Mouse (Mus musculus) lung, embryonic 16.5 days (tissue): ENCODE measurements around the gene Setd1a. TPM values are rescaled to one million over a fixed set of nuclear protein-coding genes. Genes with fewer than 3 reads are reported as not detected.
A peak's percentile ranks its signal among the peaks of the same experiment; 100 is the strongest.

ENCODE experiments used
- ATAC-seq: fragments of 200-750 bp; cut with Nextera tagmentation; 2 replicates; pipeline ENCODE4 v1.8.0; 2017; ENCODE audit warnings: low read depth, mild to moderate bottlenecking, moderate library complexity
- H3K27ac ChIP-seq: fragments of 300-500 bp; sonication (generic); 2 replicates; pipeline ENCODE4 v1.5.1; 2014; ENCODE audit warnings: mild to moderate bottlenecking, control low read depth, low read length
- H3K27me3 ChIP-seq: fragments of 300-500 bp; sonication (generic); 2 replicates; pipeline ENCODE4 v1.6.1; 2014; ENCODE audit warnings: low read depth, low read length, mixed read lengths; ENCODE audit not compliant: control insufficient read depth, insufficient read depth
- H3K36me3 ChIP-seq: fragments of 300-500 bp; sonication (generic); 2 replicates; pipeline ENCODE4 v1.6.1; 2014; ENCODE audit warnings: low read length; ENCODE audit not compliant: control insufficient read depth, insufficient read depth
- H3K4me1 ChIP-seq: fragments of 300-500 bp; sonication (generic); replicated peaks from 2 replicates; pipeline ENCODE4 v1.6.1; 2014; ENCODE audit warnings: low read length, mixed read lengths; ENCODE audit not compliant: control insufficient read depth, insufficient read depth
- H3K4me2 ChIP-seq: fragments of 300-500 bp; sonication (generic); 2 replicates; pipeline ENCODE4 v1.6.1; 2014; ENCODE audit warnings: low read depth, low read length, control low read depth
- H3K4me3 ChIP-seq: fragments of 300-500 bp; sonication (generic); 2 replicates; pipeline ENCODE4 v1.5.1; 2014; ENCODE audit warnings: mild to moderate bottlenecking, low read length, control low read depth
- H3K9ac ChIP-seq: fragments of 300-500 bp; sonication (generic); 2 replicates; pipeline ENCODE4 v1.6.1; 2014; ENCODE audit warnings: low read length, control low read depth
- H3K9me3 ChIP-seq: fragments of 300-500 bp; sonication (generic); 2 replicates; pipeline ENCODE4 v1.6.1; 2016; ENCODE audit warnings: low read length; ENCODE audit not compliant: control insufficient read depth
- WGBS: fragments of 180-500 bp; shearing (Covaris S2); extraction: QIAGEN DNeasy Blood & Tissue Kit; methylation state at CpG from one replicate; pipeline ENCODE4 v1.1.7; 2014; 5-methylcytosine and 5-hydroxymethylcytosine counted together
- polyA plus RNA-seq: library from polyadenylated mRNA; unstranded; fragments of >200 nt; fragmentation: Nextera tagmentation; extraction: Ambion mirVana; gene quantifications from 2 replicates; pipeline ENCODE4 v1.2.1, GENCODE M21; 2015

Gene Setd1a
- polyA plus RNA-seq, 1 experiment from 2014 or later: 18.1 TPM

DNA sequence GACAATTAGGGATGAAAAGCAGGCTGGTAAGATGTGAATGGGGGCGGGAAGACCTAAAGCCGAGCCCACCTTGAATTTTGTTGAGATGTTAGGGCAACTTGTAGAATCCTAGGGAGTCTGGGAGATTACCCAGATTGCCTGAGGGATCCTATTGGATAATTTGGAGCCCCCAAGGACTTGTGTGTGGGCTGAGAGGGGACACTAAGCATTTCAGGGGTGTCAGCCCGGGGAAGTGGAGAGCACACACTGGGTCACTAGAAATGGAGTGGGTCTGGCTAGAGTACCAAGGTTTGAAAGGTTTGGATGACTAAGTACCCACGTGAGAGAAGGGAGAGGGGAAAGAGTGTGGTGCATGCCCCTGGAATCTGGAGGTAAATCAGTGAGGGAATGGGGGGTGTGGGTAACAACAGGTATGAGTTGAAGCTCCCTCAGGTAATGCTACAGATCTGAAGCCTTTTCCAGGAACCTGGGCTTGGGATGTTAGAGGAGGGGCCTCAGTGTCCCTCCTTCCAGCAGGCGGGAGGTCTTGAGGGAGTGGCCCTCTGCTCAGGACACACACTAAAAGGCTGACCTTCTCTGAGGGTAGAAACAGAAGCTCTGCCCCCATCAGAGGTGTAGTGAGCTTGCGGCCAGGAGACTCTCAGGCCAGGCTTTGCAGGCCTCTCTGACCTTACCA is 28.8 kb upstream of the Setd1a start:
- Histone ChIP-seq H3K9me3 (no peaks in the 10 kb centered on the region), H3K4me1 (peaks cover 17% of the 10 kb centered on the region), H3K27ac (peak overlapping the region; percentile 90), H3K27me3 (no peaks in the 10 kb centered on the region), H3K4me3 (peak overlapping the region; percentile 84), H3K9ac (peak overlapping the region; percentile 87), H3K36me3 (peaks cover 32% of the 10 kb centered on the region), H3K4me2 (peak overlapping the region; percentile 72)
- 38% methylated on average over 6 of the region's 6 CpGs for WGBS
- ATAC-seq: no peak

DNA sequence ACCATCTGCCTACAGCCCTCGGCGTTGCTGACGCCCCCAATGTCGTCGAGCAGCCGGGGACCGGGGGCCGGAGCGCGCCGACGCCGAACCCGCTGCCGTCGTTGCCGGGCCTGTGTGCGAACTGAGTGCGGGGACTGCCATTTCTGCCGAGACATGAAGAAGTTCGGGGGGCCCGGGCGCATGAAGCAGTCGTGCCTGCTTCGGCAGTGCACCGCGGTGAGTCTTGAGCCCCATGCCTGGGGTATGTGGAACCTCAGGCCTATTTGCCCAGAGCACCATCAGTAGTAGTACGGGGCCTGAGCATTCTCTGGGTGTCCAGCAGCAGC is 28.3 kb upstream of the Setd1a start:
- Histone ChIP-seq H3K4me2 (no peak overlapping the region), H3K27ac (no peak overlapping the region), H3K9me3 (no peaks in the 10 kb centered on the region), H3K27me3 (no peaks in the 10 kb centered on the region), H3K36me3 (peaks cover 34% of the 10 kb centered on the region), H3K4me3 (no peak overlapping the region), H3K9ac (no peak overlapping the region), H3K4me1 (peaks cover 17% of the 10 kb centered on the region)
- 87% methylated on average over 28 of the region's 28 CpGs for WGBS
- no peak for ATAC-seq

DNA sequence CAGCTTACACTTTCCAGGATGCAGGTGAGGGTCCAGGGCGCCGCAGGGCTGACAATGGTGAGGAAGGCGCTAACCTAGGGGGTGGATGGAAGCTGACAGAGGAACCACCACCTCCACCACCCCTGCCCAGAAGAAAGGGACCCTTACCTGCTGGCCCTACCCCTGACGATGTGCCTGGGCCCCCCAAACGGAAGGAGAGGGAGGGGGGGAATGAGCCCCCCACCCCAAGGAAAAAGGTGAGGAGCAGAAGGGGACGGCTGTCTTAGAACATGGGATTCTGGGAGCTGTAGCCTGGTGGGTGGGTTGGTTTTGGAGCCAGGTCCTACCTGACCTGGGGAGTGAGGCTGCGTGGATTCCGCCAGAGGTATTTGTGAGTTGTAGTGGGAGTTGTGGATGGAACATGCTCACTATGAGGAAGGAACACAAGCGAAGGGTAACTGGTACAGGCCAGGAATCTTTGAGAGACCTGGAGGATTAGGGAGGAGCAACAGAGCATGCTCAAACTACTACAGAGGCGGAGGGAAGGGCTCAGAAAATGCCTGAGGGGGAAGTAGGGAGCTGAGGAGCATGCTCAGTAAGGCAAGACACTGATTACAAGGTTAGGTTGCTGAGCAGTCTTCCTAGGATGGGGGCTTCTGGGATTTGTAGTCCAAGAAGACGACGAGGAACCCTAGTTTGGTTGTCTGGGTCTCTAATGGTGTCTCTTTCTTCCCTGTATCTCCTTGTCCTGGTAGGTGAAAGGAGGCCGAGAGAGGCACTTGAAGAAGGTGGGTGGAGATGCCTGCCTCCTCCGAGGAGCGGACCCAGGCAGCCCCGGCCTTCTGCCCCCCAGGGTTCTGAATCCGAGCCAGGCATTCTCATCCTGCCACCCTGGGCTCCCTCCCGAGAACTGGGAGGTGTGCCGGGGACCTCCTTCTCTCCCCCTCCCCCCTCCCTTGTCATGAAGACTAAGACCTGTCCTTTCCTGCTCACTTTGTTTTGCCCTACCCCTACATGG is 26.0 kb upstream of the Setd1a start:
- no peak for ATAC-seq
- WGBS: 81% methylated on average over 19 of the region's 19 CpGs
- Histone ChIP-seq H3K36me3 (peaks cover 39% of the 10 kb centered on the region), H3K9me3 (no peaks in the 10 kb centered on the region), H3K4me1 (peaks cover 10% of the 10 kb centered on the region), H3K27me3 (no peaks in the 10 kb centered on the region), H3K4me2 (no peak overlapping the region), H3K27ac (no peak overlapping the region), H3K9ac (no peak overlapping the region), H3K4me3 (no peak overlapping the region)

DNA sequence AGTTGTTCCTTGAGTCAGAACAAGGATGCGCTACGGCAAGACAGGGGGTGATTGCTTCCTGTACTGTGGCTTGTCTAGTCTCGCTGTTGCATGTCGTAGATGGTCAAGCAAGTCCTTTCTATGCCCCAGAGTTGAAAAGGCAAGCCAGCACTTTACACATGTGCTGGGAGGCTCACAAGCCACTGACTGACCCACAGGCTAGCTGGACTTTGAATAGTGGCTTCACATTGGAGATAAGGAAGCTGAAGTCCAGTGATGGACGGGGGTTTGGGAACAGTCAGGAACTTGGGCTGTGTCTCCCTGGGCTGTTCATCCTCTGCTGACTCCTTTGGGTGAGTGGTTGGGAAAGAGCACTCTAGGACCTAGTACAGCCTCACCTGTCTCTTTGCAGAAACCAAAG is 24.9 kb upstream of the Setd1a start:
- H3K27ac ChIP-seq: no peak overlapping the region
- peaks cover 39% of the 10 kb centered on the region for H3K36me3 ChIP-seq
- H3K4me1 ChIP-seq: peaks cover 10% of the 10 kb centered on the region
- no peaks in the 10 kb centered on the region for H3K9me3 ChIP-seq
- H3K4me3 ChIP-seq: no peak overlapping the region
- H3K27me3 ChIP-seq: no peaks in the 10 kb centered on the region
- 92% methylated on average over 5 of the region's 5 CpGs for WGBS
- no peak overlapping the region for H3K4me2 ChIP-seq
- H3K9ac ChIP-seq: no peak overlapping the region
- ATAC-seq: no peak

DNA sequence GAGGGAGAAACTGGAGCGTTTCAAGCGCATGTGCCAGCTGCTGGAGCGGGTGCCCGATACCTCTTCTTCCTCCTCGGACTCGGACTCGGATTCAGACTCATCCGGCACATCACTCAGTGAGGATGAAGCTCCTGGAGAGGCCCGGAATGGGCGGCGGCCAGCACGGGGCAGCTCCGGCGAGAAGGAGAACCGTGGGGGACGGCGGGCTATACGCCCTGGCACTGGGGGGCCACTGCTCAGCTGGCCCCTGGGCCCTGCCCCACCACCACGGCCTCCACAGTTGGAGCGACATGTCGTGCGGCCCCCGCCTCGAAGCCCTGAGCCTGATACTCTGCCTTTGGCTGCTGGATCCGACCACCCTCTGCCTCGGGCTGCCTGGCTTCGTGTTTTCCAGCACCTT is 24.4 kb upstream of the Setd1a start:
- ATAC-seq: no peak
- Histone ChIP-seq H3K4me1 (peaks cover 9% of the 10 kb centered on the region), H3K27ac (no peak overlapping the region), H3K9ac (no peak overlapping the region), H3K27me3 (no peaks in the 10 kb centered on the region), H3K4me3 (no peak overlapping the region), H3K36me3 (peaks cover 39% of the 10 kb centered on the region), H3K4me2 (no peak overlapping the region), H3K9me3 (no peaks in the 10 kb centered on the region)
- whole genome bisulfite sequencing: 92% methylated on average over 27 of the region's 27 CpGs

DNA sequence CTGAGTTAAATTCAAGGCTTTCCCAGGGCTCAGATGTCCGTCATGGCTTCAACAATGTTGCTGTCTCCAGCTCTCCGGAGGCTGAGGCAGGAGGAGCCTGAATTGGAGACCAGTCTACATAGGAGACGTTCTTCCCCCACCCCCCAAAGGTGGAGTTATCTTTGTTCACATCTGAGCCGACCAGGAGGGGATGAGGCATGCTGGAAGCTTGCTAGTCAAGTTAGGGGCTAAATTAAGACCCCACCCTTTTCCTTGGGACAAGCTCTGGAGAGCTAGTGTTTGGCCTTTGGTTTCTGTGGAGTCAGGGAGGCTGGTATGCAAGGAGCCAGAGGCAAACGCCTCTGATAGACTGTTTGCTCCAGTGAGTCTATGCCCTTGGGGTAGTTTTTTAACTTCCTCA is 23.3 kb upstream of the Setd1a start:
- no peak overlapping the region for H3K27ac ChIP-seq
- no peaks in the 10 kb centered on the region for H3K27me3 ChIP-seq
- 60% methylated on average over 5 of the region's 5 CpGs for WGBS
- H3K36me3 ChIP-seq: peaks cover 39% of the 10 kb centered on the region
- H3K4me1 ChIP-seq: no peaks in the 10 kb centered on the region
- H3K4me3 ChIP-seq: no peak overlapping the region
- ATAC-seq: no peak
- no peak overlapping the region for H3K9ac ChIP-seq
- H3K4me2 ChIP-seq: no peak overlapping the region
- no peaks in the 10 kb centered on the region for H3K9me3 ChIP-seq

DNA sequence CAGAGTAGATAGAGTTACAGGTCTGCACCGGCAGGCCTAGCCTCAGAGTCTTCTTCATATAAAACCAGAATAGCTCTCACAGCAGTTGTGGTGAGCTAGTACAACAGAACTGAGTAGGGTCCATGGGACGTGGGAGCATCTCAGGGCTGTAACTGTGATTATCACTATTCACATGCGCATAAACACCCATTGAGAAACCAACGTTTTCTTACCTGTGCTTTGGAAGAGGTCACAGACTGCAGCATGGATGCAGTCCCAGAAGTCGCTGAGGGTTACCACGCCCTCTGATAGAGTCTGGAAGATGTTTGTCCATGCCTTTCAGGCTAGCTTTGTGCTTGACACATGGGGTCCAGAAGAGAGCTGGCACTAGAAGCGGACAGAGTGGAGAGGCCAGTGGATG is 22.7 kb upstream of the Setd1a start:
- Histone ChIP-seq H3K4me1 (no peaks in the 10 kb centered on the region), H3K9ac (no peak overlapping the region), H3K36me3 (peaks cover 38% of the 10 kb centered on the region), H3K4me3 (no peak overlapping the region), H3K27ac (no peak overlapping the region), H3K27me3 (no peaks in the 10 kb centered on the region), H3K4me2 (no peak overlapping the region), H3K9me3 (no peaks in the 10 kb centered on the region)
- ATAC-seq: no peak
- WGBS: 82% methylated on average over 7 of the region's 7 CpGs

DNA sequence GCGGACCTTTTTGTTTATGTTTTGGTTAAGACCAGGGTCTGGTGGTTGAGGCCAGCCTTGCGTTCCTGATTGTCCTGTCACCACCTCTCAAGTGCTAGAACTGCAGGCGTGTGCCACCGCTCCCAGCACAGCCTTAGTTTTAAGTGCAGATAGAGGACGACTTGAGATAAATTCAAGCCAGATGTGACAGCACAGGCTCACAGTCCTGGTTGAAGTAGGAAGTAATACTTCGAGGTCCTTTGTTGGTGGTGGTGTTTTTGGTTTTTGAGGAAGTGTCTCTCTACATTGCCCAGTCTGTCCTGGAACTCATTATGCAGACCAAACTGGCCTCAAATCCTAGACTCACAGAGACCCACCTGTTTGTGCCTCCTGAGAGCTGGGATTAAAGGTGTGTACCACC is 16.8 kb upstream of the Setd1a start:
- no peaks in the 10 kb centered on the region for H3K4me1 ChIP-seq
- peaks cover 14% of the 10 kb centered on the region for H3K36me3 ChIP-seq
- no peak overlapping the region for H3K9ac ChIP-seq
- no peak overlapping the region for H3K27ac ChIP-seq
- H3K4me3 ChIP-seq: no peak overlapping the region
- no peak for ATAC-seq
- no peaks in the 10 kb centered on the region for H3K27me3 ChIP-seq
- no peaks in the 10 kb centered on the region for H3K9me3 ChIP-seq
- no peak overlapping the region for H3K4me2 ChIP-seq
- 48% methylated on average over 6 of the region's 6 CpGs for WGBS

DNA sequence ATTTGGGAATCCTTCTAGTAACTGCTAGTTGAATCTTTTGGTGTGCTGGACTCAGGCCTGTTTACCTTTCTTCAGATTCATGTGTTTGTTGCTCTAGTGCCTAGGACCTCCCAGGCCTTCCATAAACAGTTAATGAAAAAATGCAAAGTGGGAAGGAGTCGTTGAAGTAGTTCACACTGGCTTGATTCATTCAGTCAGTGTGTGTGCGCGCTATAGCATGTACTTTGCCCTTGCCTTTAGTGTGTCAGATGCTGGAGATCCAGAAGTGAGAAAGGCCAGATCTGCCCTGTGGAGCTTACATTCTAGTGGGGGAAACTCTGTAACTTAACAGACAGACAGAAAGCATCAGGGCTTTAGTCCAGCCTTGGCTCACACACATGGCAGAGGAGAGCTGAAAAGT is 16.0 kb upstream of the Setd1a start:
- H3K4me3 ChIP-seq: no peak overlapping the region
- H3K9ac ChIP-seq: no peak overlapping the region
- H3K4me2 ChIP-seq: no peak overlapping the region
- no peak for ATAC-seq
- peaks cover 19% of the 10 kb centered on the region for H3K36me3 ChIP-seq
- no peaks in the 10 kb centered on the region for H3K27me3 ChIP-seq
- H3K27ac ChIP-seq: no peak overlapping the region
- H3K9me3 ChIP-seq: no peaks in the 10 kb centered on the region
- 76% methylated on average over 3 of the region's 3 CpGs for WGBS
- no peaks in the 10 kb centered on the region for H3K4me1 ChIP-seq
